ENCODE assay signal across 8 mouse cellular contexts in the genomic region with DNA sequence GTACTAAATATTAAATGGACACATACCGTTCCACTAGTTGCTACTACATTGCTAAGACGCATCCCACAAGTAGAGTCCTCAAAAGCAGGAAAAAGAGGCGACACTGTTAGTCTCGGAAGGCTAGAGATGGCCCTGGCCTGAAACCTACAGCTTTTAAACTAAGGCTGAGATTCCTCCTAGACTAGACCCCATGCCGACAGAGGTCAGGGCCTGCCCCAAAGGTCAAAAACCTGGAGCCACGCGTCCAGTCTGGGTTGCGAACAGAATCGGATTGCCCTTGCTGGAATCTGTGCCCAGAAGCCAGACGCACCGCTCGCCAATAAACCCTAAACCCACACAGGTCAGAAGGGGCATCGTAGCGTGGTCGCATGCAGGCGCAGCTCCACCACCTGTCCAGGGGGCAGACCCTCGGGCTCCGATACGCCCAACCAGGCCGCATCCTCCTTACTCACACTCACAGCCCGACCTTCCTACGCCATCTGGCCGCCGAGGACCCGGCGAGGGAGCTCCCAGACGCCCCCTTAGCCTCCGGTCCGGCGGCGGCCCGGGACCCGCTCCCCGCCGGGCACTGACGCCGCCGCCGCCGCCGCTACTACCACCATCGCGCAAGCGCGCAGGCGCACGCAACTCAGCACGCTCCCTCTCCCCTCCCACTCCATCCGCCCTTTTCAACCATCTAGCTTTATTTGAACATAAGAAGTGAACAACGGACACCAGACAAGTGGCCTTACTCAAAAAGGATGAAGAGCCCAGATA. TPM values are rescaled to one million over a fixed set of nuclear protein-coding genes. Genes with fewer than 3 reads are reported as not detected.
A peak's percentile ranks its signal among the peaks of the same experiment; 100 is the strongest.
DNase-seq lines count a peak whose midpoint lies in the region; ATAC-seq and TF ChIP-seq lines count a peak whose summit lies in the region.

Zfp106 (minus strand) TSS at position 609 of the 756 bp plus-strand sequence.

- DNase-seq in brain, embryonic 14.5 days (ENCODE audit: low read depth): peak; percentile 97
- DNase-seq in kidney, postnatal 0 days (ENCODE audit: low spot score): peak; percentile 97
- peak; percentile 81 for DNase-seq in liver, embryonic 11.5 days (ENCODE audit: low spot score)
- DNase-seq in naive thymus-derived CD4-positive, alpha-beta T cell, adult 2 months (ENCODE audit: low read depth): peak; percentile 91

- peaks cover 45% of the 10 kb centered on the region for H3K4me1 ChIP-seq in erythroblast, embryonic 14.5 days (ENCODE audit: control insufficient read depth)
- H3K4me1 ChIP-seq in heart, embryonic 11.5 days (ENCODE audit: control insufficient read depth, insufficient read depth, low read length): no peaks in the 10 kb centered on the region; the same call in 1 of the 2 replicates
- H3K4me1 ChIP-seq in kidney, postnatal 0 days (replicated peaks; ENCODE audit: insufficient read depth, low read length): no peaks in the 10 kb centered on the region; the same call in 1 of the 2 replicates
- peaks cover 12% of the 10 kb centered on the region for H3K4me1 ChIP-seq in liver, embryonic 11.5 days (replicated peaks; ENCODE audit: control insufficient read depth, insufficient read depth, low read length)
- peaks cover 9% of the 10 kb centered on the region; the same call in 1 of the 2 replicates for H3K4me1 ChIP-seq in stomach, embryonic 14.5 days (ENCODE audit: control insufficient read depth, insufficient read depth, low read length)

- H3ac ChIP-seq in C2C12 (ENCODE audit: control insufficient read depth, insufficient read length, low read depth): peak within 1 kb of the TSS; percentile 78

- peak within 1 kb of the TSS; percentile 94 for H3K4me3 ChIP-seq in C2C12 (ENCODE audit: insufficient read depth, poor library complexity, severe bottlenecking)
- H3K4me3 ChIP-seq in erythroblast, embryonic 14.5 days (replicated peaks): peak within 1 kb of the TSS; percentile 79
- peak within 1 kb of the TSS; percentile 87 for H3K4me3 ChIP-seq in heart, embryonic 11.5 days (ENCODE audit: low read depth, low read length)
- peak within 1 kb of the TSS; percentile 96 for H3K4me3 ChIP-seq in kidney, postnatal 0 days (replicated peaks; ENCODE audit: low read depth, low read length)
- H3K4me3 ChIP-seq in liver, embryonic 11.5 days (ENCODE audit: low read depth, low read length): peak within 1 kb of the TSS; percentile 91
- H3K4me3 ChIP-seq in stomach, embryonic 14.5 days (ENCODE audit: low read depth, low read length): peak within 1 kb of the TSS; percentile 74

- peak within 1 kb of the TSS; percentile 74 for H3K4me2 ChIP-seq in heart, embryonic 11.5 days
- peak within 1 kb of the TSS; percentile 72 for H3K4me2 ChIP-seq in kidney, postnatal 0 days (ENCODE audit: low read length)
- peak within 1 kb of the TSS; percentile 88 for H3K4me2 ChIP-seq in liver, embryonic 11.5 days
- H3K4me2 ChIP-seq in stomach, embryonic 14.5 days (replicated peaks; ENCODE audit: low read depth, low read length): peak within 1 kb of the TSS; percentile 46

- no peaks in the 10 kb centered on the region for H3K27me3 ChIP-seq in C2C12 (ENCODE audit: control insufficient read depth, insufficient read depth, insufficient read length)
- no peaks in the 10 kb centered on the region for H3K27me3 ChIP-seq in erythroblast, embryonic 14.5 days (ENCODE audit: control insufficient read depth)
- H3K27me3 ChIP-seq in heart, embryonic 11.5 days (ENCODE audit: control insufficient read depth, insufficient read depth, low read length): no peaks in the 10 kb centered on the region
- H3K27me3 ChIP-seq in kidney, postnatal 0 days (ENCODE audit: insufficient read depth, low read length): no peaks in the 10 kb centered on the region
- no peaks in the 10 kb centered on the region for H3K27me3 ChIP-seq in liver, embryonic 11.5 days (replicated peaks; ENCODE audit: control insufficient read depth, insufficient read depth, low read length)
- no peaks in the 10 kb centered on the region for H3K27me3 ChIP-seq in stomach, embryonic 14.5 days (ENCODE audit: control insufficient read depth, insufficient read depth, low read length)

- no peaks in the 10 kb centered on the region for H3K9me3 ChIP-seq in erythroblast, embryonic 14.5 days (ENCODE audit: control insufficient read depth, low read length)
- no peaks in the 10 kb centered on the region for H3K9me3 ChIP-seq in heart, embryonic 11.5 days (replicated peaks; ENCODE audit: control insufficient read depth, low read length)
- H3K9me3 ChIP-seq in kidney, postnatal 0 days (replicated peaks; ENCODE audit: low read length): no peaks in the 10 kb centered on the region
- no peaks in the 10 kb centered on the region for H3K9me3 ChIP-seq in liver, embryonic 11.5 days (ENCODE audit: control insufficient read depth, low read length)
- H3K9me3 ChIP-seq in stomach, embryonic 14.5 days (ENCODE audit: control insufficient read depth, low read depth, low read length): no peaks in the 10 kb centered on the region

- H3K36me3 ChIP-seq in C2C12 (ENCODE audit: control insufficient read depth, insufficient read depth): peaks cover 4% of the 10 kb centered on the region
- no peaks in the 10 kb centered on the region for H3K36me3 ChIP-seq in erythroblast, embryonic 14.5 days (ENCODE audit: control insufficient read depth)
- H3K36me3 ChIP-seq in heart, embryonic 11.5 days (ENCODE audit: control insufficient read depth, insufficient read depth, low read length): 0 out of 2 replicates have a peak, but pooled peaks cover 2% of the 10 kb centered on the region
- no peaks in the 10 kb centered on the region for H3K36me3 ChIP-seq in kidney, postnatal 0 days (ENCODE audit: insufficient read depth, low read length)
- no peaks in the 10 kb centered on the region for H3K36me3 ChIP-seq in liver, embryonic 11.5 days (ENCODE audit: control insufficient read depth, insufficient read depth, low read length)
- H3K36me3 ChIP-seq in stomach, embryonic 14.5 days (ENCODE audit: control insufficient read depth, insufficient read depth, low read length): no peaks in the 10 kb centered on the region

- peaks cover 46% of the 10 kb centered on the region for H3K79me3 ChIP-seq in C2C12 (ENCODE audit: low read depth)

- no peak for TF ChIP-seq CTCF in C2C12 (IDR thresholded peaks at IDR 0.05; ENCODE audit: control insufficient read depth, insufficient read depth, insufficient read length)
- no peak for TF ChIP-seq CTCF in brain, embryonic 14.5 days (IDR thresholded peaks at IDR 0.05; ENCODE audit: borderline replicate concordance, extremely low read depth, insufficient read depth, insufficient read length)
- TF ChIP-seq CTCF in kidney, postnatal 0 days (IDR thresholded peaks at IDR 0.05; ENCODE audit: low read depth): no peak

- H3K79me2 ChIP-seq in C2C12 (ENCODE audit: control insufficient read depth, insufficient read depth): peaks cover 61% of the 10 kb centered on the region

- H3K27ac ChIP-seq in heart, embryonic 11.5 days (ENCODE audit: low read depth, low read length): peak within 1 kb of the TSS; percentile 79
- peak within 1 kb of the TSS; percentile 88 for H3K27ac ChIP-seq in kidney, postnatal 0 days
- H3K27ac ChIP-seq in liver, embryonic 11.5 days (ENCODE audit: low read depth, low read length): peak within 1 kb of the TSS; percentile 80
- peak within 1 kb of the TSS; percentile 66; the same call in 1 of the 2 replicates for H3K27ac ChIP-seq in stomach, embryonic 14.5 days (ENCODE audit: low read length)

- peak; percentile 58; the same call in 1 of the 2 replicates for ATAC-seq in heart, embryonic 11.5 days (replicated peaks; ENCODE audit: insufficient number of reproducible peaks, low FRiP score, low TSS enrichment)
- ATAC-seq in kidney, postnatal 0 days (replicated peaks; ENCODE audit: low FRiP score, low read depth): peak; percentile 67
- peak; percentile 77 for ATAC-seq in liver, embryonic 11.5 days (replicated peaks; ENCODE audit: low FRiP score)
- ATAC-seq in stomach, embryonic 14.5 days (ENCODE audit: insufficient number of reproducible peaks, insufficient read depth, low FRiP score, low read depth): peak; percentile 81

- TF ChIP-seq POLR2A in brain, embryonic 14.5 days (IDR thresholded peaks at IDR 0.05; ENCODE audit: borderline replicate concordance, extremely low read depth, insufficient read depth, insufficient read length, poor library complexity, severe bottlenecking): peak; percentile 85

- under 1% methylated on average over 49 of the region's 50 CpGs for WGBS in heart, embryonic 11.5 days (ENCODE audit: insufficient replicate concordance)
- WGBS in kidney, postnatal 0 days: 1% methylated on average over 49 of the region's 50 CpGs
- under 1% methylated on average over 50 of the region's 50 CpGs for WGBS in liver, embryonic 11.5 days
- WGBS in stomach, embryonic 14.5 days: under 1% methylated on average over 50 of the region's 50 CpGs

- H3K9ac ChIP-seq in heart, embryonic 11.5 days (ENCODE audit: low read depth, low read length): peak within 1 kb of the TSS; percentile 95
- peak within 1 kb of the TSS; percentile 96 for H3K9ac ChIP-seq in kidney, postnatal 0 days (ENCODE audit: low read depth, low read length)
- peak within 1 kb of the TSS; percentile 97 for H3K9ac ChIP-seq in liver, embryonic 11.5 days (ENCODE audit: low read depth, low read length)
- H3K9ac ChIP-seq in stomach, embryonic 14.5 days (replicated peaks; ENCODE audit: low read depth, low read length): peak within 1 kb of the TSS; percentile 78

TF ChIP-seq in C2C12, 6 proteins besides CTCF, POLR2A, EP300 and RAD21:
- no peak for TF ChIP-seq USF1 (IDR thresholded peaks at IDR 0.05; ENCODE audit: low read depth)
- TF ChIP-seq MYOG (IDR thresholded peaks at IDR 0.05; ENCODE audit: control insufficient read depth, extremely low read depth, insufficient read length): no peak
- no peak for TF ChIP-seq CEBPB (IDR thresholded peaks at IDR 0.05; ENCODE audit: low read depth)
- no peak for TF ChIP-seq MAX (IDR thresholded peaks at IDR 0.05)
- no peak for TF ChIP-seq FOSL1 (IDR thresholded peaks at IDR 0.05; ENCODE audit: insufficient read depth, low read length, poor library complexity, severe bottlenecking)
- TF ChIP-seq MYOD1 (IDR thresholded peaks at IDR 0.05; ENCODE audit: control insufficient read depth, insufficient read length, low read depth): no peak

RNA-seq across cellular contexts. Expression of gene Zfp106, which starts in this region (rescaled TPM):
- 39.2 TPM for polyA plus RNA-seq in C2C12 (2012; fragmentation: generic; extraction: Trizol)
- 44.6 and 53.8 TPM in 2 replicates for polyA plus RNA-seq in brain, embryonic 14.5 days (2012; rRNA removed)
- polyA plus RNA-seq in erythroblast, embryonic 14.5 days (2012): 0.30 and 0.44 TPM in 2 replicates
- 50.7 and 56.6 TPM in 2 replicates for polyA plus RNA-seq in heart, embryonic 11.5 days (2014; fragmentation: Nextera tagmentation; extraction: Ambion mirVana)
- polyA plus RNA-seq in kidney, postnatal 0 days (2015; fragmentation: Nextera tagmentation; extraction: Ambion mirVana): 32.5 and 36.5 TPM in 2 replicates
- polyA plus RNA-seq in liver, embryonic 11.5 days (2014; fragmentation: Nextera tagmentation; extraction: Ambion mirVana): 75.0 and 81.9 TPM in 2 replicates
- 66.6 and 70.8 TPM in 2 replicates for polyA plus RNA-seq in stomach, embryonic 14.5 days (2014; fragmentation: Nextera tagmentation; extraction: Ambion mirVana)

Comparison
In these comparisons a context has a peak if more than half of its experiments do, and no peak if none do; other contexts are left out.
1. Peak in every context shown above with its lines: DNase-seq, ATAC-seq, H3K4me3 ChIP-seq and H3K27ac ChIP-seq.
2. RNA of gene Zfp106 (polyA plus RNA-seq): 75.0 to 81.9 TPM in liver, embryonic 11.5 days, 66.6 to 70.8 TPM in stomach, embryonic 14.5 days, 50.7 to 56.6 TPM in heart, embryonic 11.5 days, 44.6 to 53.8 TPM in brain, embryonic 14.5 days, 39.2 TPM in C2C12 (single experiment) and 32.5 to 36.5 TPM in kidney, postnatal 0 days; 0.30 to 0.44 TPM in erythroblast, embryonic 14.5 days; every median in the first group is over 10 times any median in the second.